Mouse (Mus musculus): ENCODE measurements around the gene Nprl2. TPM values are rescaled to one million over a fixed set of nuclear protein-coding genes. Genes with fewer than 3 reads are reported as not detected.
A peak's percentile ranks its signal among the peaks of the same experiment; 100 is the strongest.

The Nprl2 gene
- polyA plus RNA-seq, 1 experiment from 2014 or later, result 48.6 TPM

GRCm38 (mm10) chr9:107526198-107527026 is 15.6 kb upstream of the Nprl2 start:
- Histone ChIP-seq H3K27ac (ENCODE audit: low read depth, low read length) (no peak overlapping the region), H3K36me3 (ENCODE audit: control insufficient read depth, insufficient read depth, low read length) (no peaks in the 10 kb centered on the region), H3K4me1 (ENCODE audit: control insufficient read depth, insufficient read depth, low read length) (peaks cover 15% of the 10 kb centered on the region; the same call in 1 of the 2 replicates), H3K27me3 (ENCODE audit: control insufficient read depth, insufficient read depth, low read length) (peaks cover 19% of the 10 kb centered on the region), H3K9ac (ENCODE audit: low read depth, low read length) (peak overlapping the region; percentile 42), H3K9me3 (ENCODE audit: control insufficient read depth, low read length) (no peaks in the 10 kb centered on the region), H3K4me2 (replicated peaks; ENCODE audit: low read depth, low read length) (peak overlapping the region; percentile 74), H3K4me3 (ENCODE audit: low read length) (peak overlapping the region; percentile 40)
- peak; percentile 82 for ATAC-seq (ENCODE audit: low FRiP score, low TSS enrichment)
- 4% methylated on average over 44 of the region's 44 CpGs for WGBS

GRCm38 (mm10) chr9:107533791-107534407 is 8.1 kb upstream of the Nprl2 start, which contains the start of gene Tmem115:
TSS of gene Tmem115 (plus strand) at chr9:107533945.
- Histone ChIP-seq H3K27ac (ENCODE audit: low read depth, low read length) (peak within 1 kb of the TSS; percentile 77), H3K4me1 (ENCODE audit: control insufficient read depth, insufficient read depth, low read length) (peaks cover 20% of the 10 kb centered on the region), H3K27me3 (ENCODE audit: control insufficient read depth, insufficient read depth, low read length) (no peaks in the 10 kb centered on the region), H3K9ac (ENCODE audit: low read depth, low read length) (peak within 1 kb of the TSS; percentile 90), H3K4me3 (ENCODE audit: low read length) (peak within 1 kb of the TSS; percentile 94), H3K9me3 (ENCODE audit: control insufficient read depth, low read length) (no peaks in the 10 kb centered on the region), H3K36me3 (ENCODE audit: control insufficient read depth, insufficient read depth, low read length) (peaks cover 22% of the 10 kb centered on the region), H3K4me2 (replicated peaks; ENCODE audit: low read depth, low read length) (peak within 1 kb of the TSS; percentile 71)
- peak; percentile 98 for ATAC-seq (ENCODE audit: low FRiP score, low TSS enrichment)
- under 1% methylated on average over 48 of the region's 48 CpGs for WGBS

GRCm38 (mm10) chr9:107534408-107535202 is 7.4 kb upstream of the Nprl2 start:
- Histone ChIP-seq H3K27me3 (ENCODE audit: control insufficient read depth, insufficient read depth, low read length) (no peaks in the 10 kb centered on the region), H3K4me3 (ENCODE audit: low read length) (peak overlapping the region; percentile 94), H3K36me3 (ENCODE audit: control insufficient read depth, insufficient read depth, low read length) (peaks cover 29% of the 10 kb centered on the region), H3K9ac (ENCODE audit: low read depth, low read length) (peak overlapping the region; percentile 90), H3K9me3 (ENCODE audit: control insufficient read depth, low read length) (no peaks in the 10 kb centered on the region), H3K27ac (ENCODE audit: low read depth, low read length) (peak overlapping the region; percentile 77), H3K4me1 (ENCODE audit: control insufficient read depth, insufficient read depth, low read length) (peaks cover 20% of the 10 kb centered on the region), H3K4me2 (replicated peaks; ENCODE audit: low read depth, low read length) (peak overlapping the region; percentile 71)
- under 1% methylated on average over 40 of the region's 40 CpGs for WGBS
- peak; percentile 13 for ATAC-seq (ENCODE audit: low FRiP score, low TSS enrichment)

GRCm38 (mm10) chr9:107538231-107538630 is 3.8 kb upstream of the Nprl2 start:
- Histone ChIP-seq H3K4me1 (ENCODE audit: control insufficient read depth, insufficient read depth, low read length) (peaks cover 29% of the 10 kb centered on the region), H3K27ac (ENCODE audit: low read depth, low read length) (no peak overlapping the region), H3K4me2 (replicated peaks; ENCODE audit: low read depth, low read length) (no peak overlapping the region), H3K4me3 (ENCODE audit: low read length) (no peak overlapping the region), H3K9ac (ENCODE audit: low read depth, low read length) (no peak overlapping the region), H3K27me3 (ENCODE audit: control insufficient read depth, insufficient read depth, low read length) (no peaks in the 10 kb centered on the region), H3K9me3 (ENCODE audit: control insufficient read depth, low read length) (no peaks in the 10 kb centered on the region), H3K36me3 (ENCODE audit: control insufficient read depth, insufficient read depth, low read length) (peaks cover 33% of the 10 kb centered on the region)
- 97% methylated on average over 7 of the region's 7 CpGs for WGBS
- ATAC-seq (ENCODE audit: low FRiP score, low TSS enrichment), result no peak

DNA sequence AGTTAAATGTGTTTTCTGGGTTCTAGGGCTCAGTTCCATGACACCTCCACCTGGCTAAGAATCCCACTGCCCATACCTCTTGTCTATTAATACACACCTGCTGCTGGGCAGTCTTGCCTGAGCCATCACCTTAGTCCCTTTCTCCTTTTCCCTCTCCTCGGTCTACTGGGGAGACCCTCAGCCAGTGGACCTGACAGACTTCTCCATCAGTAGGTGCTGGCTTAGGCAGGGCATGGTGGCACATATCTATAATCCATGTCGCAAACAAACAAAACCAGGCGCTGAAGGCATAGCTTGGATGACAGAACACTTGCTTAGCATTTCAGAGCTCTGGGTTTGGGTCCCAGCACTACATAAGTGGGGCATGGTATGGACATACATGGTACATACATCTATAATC is 3.3 kb upstream of the Nprl2 start:
- H3K4me3 ChIP-seq (ENCODE audit: low read length), result no peak overlapping the region
- H3K9ac ChIP-seq (ENCODE audit: low read depth, low read length), result no peak overlapping the region
- no peaks in the 10 kb centered on the region for H3K9me3 ChIP-seq (ENCODE audit: control insufficient read depth, low read length)
- ATAC-seq (ENCODE audit: low FRiP score, low TSS enrichment), result no peak
- no peak overlapping the region for H3K4me2 ChIP-seq (replicated peaks; ENCODE audit: low read depth, low read length)
- H3K27me3 ChIP-seq (ENCODE audit: control insufficient read depth, insufficient read depth, low read length), result no peaks in the 10 kb centered on the region
- H3K4me1 ChIP-seq (ENCODE audit: control insufficient read depth, insufficient read depth, low read length), result peaks cover 30% of the 10 kb centered on the region
- WGBS, result 94% methylated on average over 3 of the region's 3 CpGs
- H3K36me3 ChIP-seq (ENCODE audit: control insufficient read depth, insufficient read depth, low read length), result peaks cover 33% of the 10 kb centered on the region
- H3K27ac ChIP-seq (ENCODE audit: low read depth, low read length), result no peak overlapping the region

- ATAC-seq (ENCODE audit: low FRiP score, low TSS enrichment), result no peak
- H3K9me3 ChIP-seq (ENCODE audit: control insufficient read depth, low read length), result no peaks in the 10 kb centered on the region
- no peak overlapping the region for H3K4me3 ChIP-seq (ENCODE audit: low read length)
- no peak overlapping the region for H3K27ac ChIP-seq (ENCODE audit: low read depth, low read length)
- H3K9ac ChIP-seq (ENCODE audit: low read depth, low read length), result no peak overlapping the region
- WGBS, result 94% methylated on average over 8 of the region's 8 CpGs
- H3K36me3 ChIP-seq (ENCODE audit: control insufficient read depth, insufficient read depth, low read length), result peaks cover 43% of the 10 kb centered on the region
- no peaks in the 10 kb centered on the region for H3K27me3 ChIP-seq (ENCODE audit: control insufficient read depth, insufficient read depth, low read length)
- no peak overlapping the region for H3K4me2 ChIP-seq (replicated peaks; ENCODE audit: low read depth, low read length)
- H3K4me1 ChIP-seq (ENCODE audit: control insufficient read depth, insufficient read depth, low read length), result peaks cover 30% of the 10 kb centered on the region
These were observed 2.1 kb upstream of the Nprl2 start for GRCm38 (mm10) chr9:107539940-107540339.

GRCm38 (mm10) chr9:107540420-107540819 is 1.6 kb upstream of the Nprl2 start:
- Histone ChIP-seq H3K9ac (ENCODE audit: low read depth, low read length) (no peak overlapping the region), H3K36me3 (ENCODE audit: control insufficient read depth, insufficient read depth, low read length) (peaks cover 48% of the 10 kb centered on the region), H3K4me2 (replicated peaks; ENCODE audit: low read depth, low read length) (peak overlapping the region; percentile 77; the same call in 1 of the 2 replicates), H3K27me3 (ENCODE audit: control insufficient read depth, insufficient read depth, low read length) (no peaks in the 10 kb centered on the region), H3K9me3 (ENCODE audit: control insufficient read depth, low read length) (no peaks in the 10 kb centered on the region), H3K27ac (ENCODE audit: low read depth, low read length) (no peak overlapping the region), H3K4me1 (ENCODE audit: control insufficient read depth, insufficient read depth, low read length) (peaks cover 28% of the 10 kb centered on the region), H3K4me3 (ENCODE audit: low read length) (no peak overlapping the region; the same call in 1 of the 2 replicates)
- WGBS, result 58% methylated on average over 4 of the region's 4 CpGs
- no peak for ATAC-seq (ENCODE audit: low FRiP score, low TSS enrichment)

DNA sequence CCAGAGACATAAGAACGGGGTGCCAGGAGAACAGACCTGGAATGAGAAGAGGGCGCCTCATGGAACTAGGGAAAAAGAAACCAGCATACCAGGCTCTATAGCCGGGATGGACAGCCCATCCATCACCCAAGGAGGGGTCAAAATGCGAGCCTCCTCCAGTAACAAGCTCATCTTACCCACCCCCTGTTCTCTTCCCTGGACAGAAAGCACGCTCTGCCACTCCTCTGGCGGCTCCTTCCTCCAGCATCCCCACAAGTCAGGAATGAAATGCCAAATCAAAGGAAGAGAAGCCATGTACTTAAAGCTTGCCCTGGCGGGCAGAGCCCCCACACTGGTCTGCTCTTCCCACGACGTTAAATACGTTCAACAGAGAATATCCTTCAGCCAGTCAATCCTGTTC is 1.0 kb upstream of the Nprl2 start:
- no peak overlapping the region for H3K27ac ChIP-seq (ENCODE audit: low read depth, low read length)
- peak overlapping the region; percentile 77 for H3K4me2 ChIP-seq (replicated peaks; ENCODE audit: low read depth, low read length)
- 0 out of 2 replicates have a peak overlapping the region, but pooled peaks have one; percentile 0 for H3K9ac ChIP-seq (ENCODE audit: low read depth, low read length)
- 0 out of 2 replicates have a peak, but pooled peaks have one; percentile 0 for ATAC-seq (ENCODE audit: low FRiP score, low TSS enrichment)
- peaks cover 22% of the 10 kb centered on the region for H3K4me1 ChIP-seq (ENCODE audit: control insufficient read depth, insufficient read depth, low read length)
- no peaks in the 10 kb centered on the region for H3K27me3 ChIP-seq (ENCODE audit: control insufficient read depth, insufficient read depth, low read length)
- peak overlapping the region; percentile 45 for H3K4me3 ChIP-seq (ENCODE audit: low read length)
- no peaks in the 10 kb centered on the region for H3K9me3 ChIP-seq (ENCODE audit: control insufficient read depth, low read length)
- H3K36me3 ChIP-seq (ENCODE audit: control insufficient read depth, insufficient read depth, low read length), result peaks cover 48% of the 10 kb centered on the region
- WGBS, result 22% methylated on average over 10 of the region's 10 CpGs
